Mouse (Mus musculus) CH12.LX (cell line): ENCODE measurements around the gene Stat2. TPM values are rescaled to one million over a fixed set of nuclear protein-coding genes. Genes with fewer than 3 reads are reported as not detected.
A peak's percentile ranks its signal among the peaks of the same experiment; 100 is the strongest.

Source experiments
- DNase-seq: peaks from one replicate; pipeline ENCODE4 v3.0.0-alpha.2; 2013; ENCODE audit errors: extremely low read depth
- H3K27ac ChIP-seq: 2 replicates; pipeline ENCODE4 v1.5.1; 2012; ENCODE audit warnings: low read depth, mild to moderate bottlenecking, control low read depth, moderate library complexity; ENCODE audit not compliant: insufficient read depth
- H3K27me3 ChIP-seq: replicated peaks from 2 replicates; pipeline ENCODE3; 2012; ENCODE audit warnings: inconsistent platforms
- H3K36me3 ChIP-seq, 2 experiments: replicated peaks in 1 of 2; 2 replicates each; pipeline versions ENCODE3 to v1.6.1; 2012; ENCODE audit warnings: inconsistent platforms in 1 of 2, low read length in 1 of 2, mild to moderate bottlenecking in 1 of 2, mixed read lengths in 1 of 2, moderate library complexity in 1 of 2; ENCODE audit not compliant: control insufficient read depth in 1 of 2, insufficient read depth in 1 of 2
- H3K4me1 ChIP-seq, 2 experiments: 2 replicates each; pipeline ENCODE4 v1.6.1; 2012; ENCODE audit warnings: inconsistent platforms in 1 of 2, moderate library complexity in 1 of 2; ENCODE audit not compliant: insufficient read depth in 2 of 2, control insufficient read depth in 1 of 2
- H3K4me2 ChIP-seq: 2 replicates; pipeline ENCODE4 v1.6.1; 2012; ENCODE audit warnings: low read depth, mild to moderate bottlenecking, control low read depth; ENCODE audit not compliant: poor library complexity, insufficient read depth, severe bottlenecking
- H3K4me3 ChIP-seq, 3 experiments: fragments of 150-350 bp in 1 of 3; sonication (generic) in 1 of 3; replicated peaks in 1 of 3; 2 replicates each; pipeline versions ENCODE3 to v1.5.1; 2011 to 2012; ENCODE audit warnings: low read depth in 2 of 3, low read length in 2 of 3, mild to moderate bottlenecking in 2 of 3, moderate library complexity in 2 of 3, control low read depth in 1 of 3, improper control_type of control experiment in 1 of 3, inconsistent platforms in 1 of 3, mixed read lengths in 1 of 3; ENCODE audit not compliant: poor library complexity in 1 of 3
- H3K79me2 ChIP-seq: replicated peaks from 2 replicates; pipeline ENCODE4 v1.6.1; 2012; ENCODE audit warnings: mild to moderate bottlenecking, moderate library complexity; ENCODE audit not compliant: control insufficient read depth, poor library complexity, insufficient read depth, severe bottlenecking; ENCODE audit errors: extremely low read depth
- H3K9ac ChIP-seq: 2 replicates; pipeline ENCODE4 v1.6.1; 2012; ENCODE audit warnings: low read depth, mild to moderate bottlenecking, control low read depth, moderate library complexity; ENCODE audit not compliant: insufficient read depth
- H3K9me3 ChIP-seq: replicated peaks from 2 replicates; pipeline ENCODE3; 2012; ENCODE audit warnings: low read length, inconsistent platforms, mixed read lengths
- BHLHE40 ChIP-seq: IDR thresholded peaks from 2 replicates; pipeline ENCODE4 v1.6.1; 2011; ENCODE audit warnings: mild to moderate bottlenecking, low read depth, low read length, improper control_type of control experiment
- CHD1 ChIP-seq: IDR thresholded peaks from 2 replicates; pipeline ENCODE4 v1.6.1; 2012; ENCODE audit warnings: low read depth, low read length, improper control_type of control experiment, inconsistent platforms
- CHD2 ChIP-seq: IDR thresholded peaks from 2 replicates; pipeline ENCODE4 v1.6.1; 2011; ENCODE audit warnings: low read length, improper control_type of control experiment
- CTCF ChIP-seq, 2 experiments: IDR thresholded peaks in 1 of 2; conservative IDR thresholded peaks in 1 of 2; 2 replicates each; pipeline ENCODE4 v1.5.1; 2011 to 2012; ENCODE audit warnings: low read depth in 2 of 2, low read length in 2 of 2, improper control_type of control experiment in 1 of 2, inconsistent platforms in 1 of 2, mild to moderate bottlenecking in 1 of 2, moderate library complexity in 1 of 2
- E2F4 ChIP-seq: IDR thresholded peaks from 2 replicates; pipeline ENCODE4 v1.6.1; 2011; ENCODE audit warnings: low read depth, low read length, improper control_type of control experiment; ENCODE audit not compliant: insufficient replicate concordance
- EP300 ChIP-seq: IDR thresholded peaks from 2 replicates; pipeline ENCODE4 v1.6.1; 2011; ENCODE audit warnings: low read length, improper control_type of control experiment
- ETS1 ChIP-seq: conservative IDR thresholded peaks from 2 replicates; pipeline ENCODE4 v1.6.1; 2012; ENCODE audit warnings: low read depth, mild to moderate bottlenecking, inconsistent platforms, low read length, improper control_type of control experiment, moderate library complexity
- GABPA ChIP-seq: IDR thresholded peaks from 2 replicates; pipeline ENCODE4 v1.6.1; 2012; ENCODE audit warnings: low read depth, low read length, improper control_type of control experiment, inconsistent platforms; ENCODE audit not compliant: insufficient replicate concordance
- HCFC1 ChIP-seq: IDR thresholded peaks from 2 replicates; pipeline ENCODE4 v1.6.1; 2012; ENCODE audit warnings: low read depth, mild to moderate bottlenecking, inconsistent platforms, low read length, improper control_type of control experiment
- IRF4 ChIP-seq: IDR thresholded peaks from 2 replicates; pipeline ENCODE4 v1.6.1; 2014; ENCODE audit warnings: low read depth, mild to moderate bottlenecking, inconsistent platforms, low read length, improper control_type of control experiment
- JUN ChIP-seq: IDR thresholded peaks from 2 replicates; pipeline ENCODE4 v1.6.1; 2011; ENCODE audit warnings: low read depth, mild to moderate bottlenecking, low read length, improper control_type of control experiment, moderate library complexity; ENCODE audit not compliant: insufficient read depth
- JUND ChIP-seq: conservative IDR thresholded peaks from 2 replicates; pipeline ENCODE4 v1.6.1; 2011; ENCODE audit warnings: low read depth, low read length, improper control_type of control experiment
- KAT2A ChIP-seq: IDR thresholded peaks from 2 replicates; pipeline ENCODE4 v1.6.1; 2012; ENCODE audit warnings: low read length, improper control_type of control experiment, inconsistent platforms; ENCODE audit not compliant: insufficient replicate concordance
- MAFK ChIP-seq: IDR thresholded peaks from 2 replicates; pipeline ENCODE4 v1.6.1; 2011; ENCODE audit warnings: low read length, improper control_type of control experiment; ENCODE audit not compliant: insufficient replicate concordance
- MAX ChIP-seq: IDR thresholded peaks from 2 replicates; pipeline ENCODE4 v1.6.1; 2011; ENCODE audit warnings: low read length, improper control_type of control experiment
- MAZ ChIP-seq: IDR thresholded peaks from 2 replicates; pipeline ENCODE4 v1.6.1; 2012; ENCODE audit warnings: low read depth, mild to moderate bottlenecking, inconsistent platforms, low read length, improper control_type of control experiment, moderate library complexity
- MEF2A ChIP-seq: IDR thresholded peaks from 2 replicates; pipeline ENCODE4 v1.6.1; 2014; ENCODE audit warnings: low read depth, mild to moderate bottlenecking, inconsistent platforms, low read length, improper control_type of control experiment, borderline replicate concordance
- MXI1 ChIP-seq: IDR thresholded peaks from 2 replicates; pipeline ENCODE4 v1.6.1; 2011; ENCODE audit warnings: mild to moderate bottlenecking, low read depth, low read length, improper control_type of control experiment
- MYC ChIP-seq: IDR thresholded peaks from 2 replicates; pipeline ENCODE4 v1.6.1; 2011; ENCODE audit warnings: low read depth, mild to moderate bottlenecking, improper control_type of control experiment, low read length
- NELFE ChIP-seq: IDR thresholded peaks from 2 replicates; pipeline ENCODE4 v1.6.1; 2011; ENCODE audit warnings: low read depth, low read length, improper control_type of control experiment
- NRF1 ChIP-seq: IDR thresholded peaks from 2 replicates; pipeline ENCODE4 v1.6.1; 2014; ENCODE audit warnings: low read depth, mild to moderate bottlenecking, inconsistent platforms, low read length, improper control_type of control experiment, moderate library complexity
- PAX5 ChIP-seq: IDR thresholded peaks from 2 replicates; pipeline ENCODE4 v1.6.1; 2012; ENCODE audit warnings: low read length, inconsistent platforms, mixed read lengths
- POLR2A ChIP-seq: IDR thresholded peaks from 2 replicates; pipeline ENCODE4 v1.6.1; 2011; ENCODE audit warnings: low read depth, mild to moderate bottlenecking, improper control_type of control experiment, low read length
- POLR2AphosphoS2 ChIP-seq: IDR thresholded peaks from 2 replicates; pipeline ENCODE4 v1.6.1; 2011; ENCODE audit warnings: low read depth, low read length, improper control_type of control experiment
- RAD21 ChIP-seq: IDR thresholded peaks from 2 replicates; pipeline ENCODE4 v1.6.1; 2011; ENCODE audit warnings: low read depth, mild to moderate bottlenecking, low read length, improper control_type of control experiment, moderate library complexity
- RCOR1 ChIP-seq: conservative IDR thresholded peaks from 2 replicates; pipeline ENCODE4 v1.6.1; 2012; ENCODE audit warnings: low read depth, mild to moderate bottlenecking, inconsistent platforms, low read length, improper control_type of control experiment
- SIN3A ChIP-seq: IDR thresholded peaks from 2 replicates; pipeline ENCODE4 v1.6.1; 2012; ENCODE audit warnings: low read length, improper control_type of control experiment, inconsistent platforms
- SMC3 ChIP-seq: IDR thresholded peaks from 2 replicates; pipeline ENCODE4 v1.6.1; 2011; ENCODE audit warnings: low read depth, low read length, improper control_type of control experiment
- TBP ChIP-seq: conservative IDR thresholded peaks from 2 replicates; pipeline ENCODE4 v1.6.1; 2011; ENCODE audit warnings: low read depth, low read length, improper control_type of control experiment
- TCF12 ChIP-seq: IDR thresholded peaks from 2 replicates; pipeline ENCODE4 v1.6.1; 2014; ENCODE audit warnings: low read depth, mild to moderate bottlenecking, inconsistent platforms, low read length, improper control_type of control experiment
- UBTF ChIP-seq: IDR thresholded peaks from 2 replicates; pipeline ENCODE4 v1.6.1; 2012; ENCODE audit warnings: low read depth, mild to moderate bottlenecking, inconsistent platforms, low read length, improper control_type of control experiment, moderate library complexity
- USF1 ChIP-seq: IDR thresholded peaks from 2 replicates; pipeline ENCODE4 v1.6.1; 2014; ENCODE audit warnings: low read depth, mild to moderate bottlenecking, inconsistent platforms, low read length, improper control_type of control experiment
- USF2 ChIP-seq: conservative IDR thresholded peaks from 2 replicates; pipeline ENCODE4 v1.6.1; 2011; ENCODE audit warnings: low read depth, low read length, improper control_type of control experiment
- ZC3H11A ChIP-seq: IDR thresholded peaks from 2 replicates; pipeline ENCODE4 v1.6.1; 2012; ENCODE audit warnings: low read depth, mild to moderate bottlenecking, inconsistent platforms, low read length, improper control_type of control experiment
- ZKSCAN1 ChIP-seq: IDR thresholded peaks from 2 replicates; pipeline ENCODE4 v1.6.1; 2012; ENCODE audit warnings: low read depth, inconsistent platforms, low read length, improper control_type of control experiment, borderline replicate concordance
- ZMIZ1 ChIP-seq: IDR thresholded peaks from 2 replicates; pipeline ENCODE4 v1.6.1; 2012; ENCODE audit warnings: low read depth, mild to moderate bottlenecking, inconsistent platforms, low read length, improper control_type of control experiment
- ZNF384 ChIP-seq: IDR thresholded peaks from 2 replicates; pipeline ENCODE4 v1.6.1; 2012; ENCODE audit warnings: low read depth, low read length, improper control_type of control experiment, inconsistent platforms
- dilution Hi-C: fragments of 300-500 bp; cut with MboI; formaldehyde crosslinking; loops from 2 replicates; pipeline ENCODE4 v1.14.3; 2020; ENCODE audit warnings: low sequenced_read_pairs; ENCODE audit not compliant: extremely low pct_unique_long_range_greater_than_20kb, extremely low pct_ligation_motif_present
- in situ Hi-C: fragments of 300-500 bp; cut with MboI; formaldehyde crosslinking; loops from 3 replicates; pipeline ENCODE4 v1.14.3; 2019; ENCODE audit warnings: low sequenced_read_pairs, low pct_ligation_motif_present, low pct_unique_long_range_greater_than_20kb, mixed read lengths
- polyA plus RNA-seq: library from polyadenylated mRNA; unstranded; fragments of >175 nt; gene quantifications from 2 replicates; pipeline ENCODE4 v1.2.1, GENCODE M21; 2012; ENCODE audit warnings: low read depth; ENCODE audit not compliant: insufficient read length
- total RNA-seq, 2 experiments: library from RNA; depleted of rRNA; stranded (reverse); fragments of 300-350 nt in 1 of 2; fragments of >200 nt in 1 of 2; gene quantifications; 2 replicates each; pipeline ENCODE4 v1.2.3; 2012 to 2014

Stat2 gene
- total and polyA plus RNA-seq, 3 experiments = 3.3 to 14.6 (median 12.5) TPM

- dilution Hi-C loops = no loop called here
- peaks cover 3 to 20% of the 10 kb centered on the region in 2 experiments for H3K36me3 ChIP-seq
- peak within 1 kb of the TSS; percentile 98 for H3K9ac ChIP-seq
- peak within 1 kb of the TSS; percentile 70 to 95 (median 80) for H3K4me3 ChIP-seq
- in situ Hi-C loops = no loop called here
- H3K27ac ChIP-seq = peak within 1 kb of the TSS; percentile 83
- no peaks in the 10 kb centered on the region for H3K27me3 ChIP-seq
- H3K4me1 ChIP-seq = peaks cover 13 to 38% of the 10 kb centered on the region in 2 experiments
- no peaks in the 10 kb centered on the region; the same call in 1 of the 2 replicates for H3K79me2 ChIP-seq
- H3K9me3 ChIP-seq = no peaks in the 10 kb centered on the region
- H3K4me2 ChIP-seq = peak within 1 kb of the TSS; percentile 97
- DNase-seq = peak; percentile 99
- TF ChIP-seq ZNF384 (peak; percentile 4; the same call in 1 of the 2 replicates), MEF2A (peak; percentile 84), MXI1 (peak; percentile 68), ZMIZ1 (peak; percentile 75), NRF1 (peak; percentile 52; the same call in 1 of the 2 replicates), JUN (peak; percentile 1; the same call in 1 of the 2 replicates), POLR2A (peak; percentile 93), BHLHE40 (no peak), MAX (peak; percentile 60; the same call in 1 of the 2 replicates), USF1 (no peak), MAFK (no peak), GABPA (no peak; the same call in 1 of the 2 replicates), CHD1 (0 out of 2 replicates have a peak, but pooled peaks have one; percentile 62), JUND (peak; percentile 46; the same call in 1 of the 2 replicates), ZKSCAN1 (no peak), HCFC1 (peak; percentile 76), POLR2AphosphoS2 (peak; percentile 71; the same call in 1 of the 2 replicates), MYC (peak; percentile 78), RCOR1 (0 out of 2 replicates have a peak, but pooled peaks have one; percentile 10), PAX5 (no peak), ZC3H11A (no peak), USF2 (no peak), E2F4 (peak; percentile 82; the same call in 1 of the 2 replicates), CHD2 (peak; percentile 97), SIN3A (peak; percentile 83), TBP (peak; percentile 86), ETS1 (peak; percentile 20; the same call in 1 of the 2 replicates), EP300 (0 out of 2 replicates have a peak, but pooled peaks have one; percentile 40), TCF12 (peak; percentile 55), UBTF (no peak), CTCF (conservative IDR thresholded peaks at IDR 0.05 in 1 of 2, IDR thresholded peaks at IDR 0.05 in 1 of 2; ENCODE audit: low read depth in 2 of 2, low read length in 2 of 2) (no peak), MAZ (peak; percentile 83; the same call in 1 of the 2 replicates), RAD21 (no peak), IRF4 (peak; percentile 44), SMC3 (no peak), NELFE (peak; percentile 88), KAT2A (peak; percentile 90; the same call in 1 of the 2 replicates)
These were observed 33.0 kb downstream of the Stat2 start, which contains the start of gene Pan2 for GRCm38 (mm10) chr10:128303126-128304021. Pan2 (plus strand) TSS chr10:128303335.
